Mouse (Mus musculus) hindbrain, embryonic 14.5 days (tissue): ENCODE measurements at regions not wholly inside any gene's neighbourhood (a gene's known extent, or its start where the extent isn't known, plus 50 kb on each side); places are given as distances from the start of the nearest gene placed in this dataset.

Experiments used
- ATAC-seq: fragments of 200-750 bp; cut with Nextera tagmentation; 2 replicates; pipeline ENCODE4 v1.8.0; 2017; ENCODE audit warnings: moderate number of reproducible peaks, mild to moderate bottlenecking, moderate TSS enrichment, moderate library complexity; ENCODE audit not compliant: low FRiP score
- DNase-seq: peaks from one replicate; pipeline ENCODE4 v3.0.0-alpha.2; 2015; ENCODE audit warnings: low spot score
- H3K27ac ChIP-seq: fragments of 300-500 bp; sonication (generic); 2 replicates; pipeline ENCODE4 v1.5.1; 2014; ENCODE audit warnings: mild to moderate bottlenecking, moderate library complexity
- H3K27me3 ChIP-seq: fragments of 300-500 bp; sonication (generic); 2 replicates; pipeline ENCODE4 v1.6.1; 2014; ENCODE audit warnings: mild to moderate bottlenecking, low read length, mixed read lengths; ENCODE audit not compliant: control insufficient read depth, insufficient read depth
- H3K36me3 ChIP-seq: fragments of 300-500 bp; sonication (generic); replicated peaks from 2 replicates; pipeline ENCODE4 v1.6.1; 2014; ENCODE audit not compliant: control insufficient read depth, insufficient read depth
- H3K4me1 ChIP-seq: fragments of 300-500 bp; sonication (generic); replicated peaks from 2 replicates; pipeline ENCODE4 v1.6.1; 2014; ENCODE audit warnings: antibody characterized with exemption, low read length, mixed read lengths; ENCODE audit not compliant: control insufficient read depth, insufficient read depth
- H3K4me2 ChIP-seq: fragments of 300-500 bp; sonication (generic); replicated peaks from 2 replicates; pipeline ENCODE4 v1.6.1; 2014; ENCODE audit warnings: mild to moderate bottlenecking, moderate library complexity
- H3K4me3 ChIP-seq: fragments of 300-500 bp; sonication (generic); replicated peaks from 2 replicates; pipeline ENCODE4 v1.5.1; 2014; ENCODE audit warnings: mild to moderate bottlenecking, low read length
- H3K9ac ChIP-seq: fragments of 300-500 bp; sonication (generic); 2 replicates; pipeline ENCODE4 v1.6.1; 2014
- H3K9me3 ChIP-seq: fragments of 300-500 bp; sonication (generic); 2 replicates; pipeline ENCODE4 v1.6.1; 2016; ENCODE audit warnings: low read length; ENCODE audit not compliant: control insufficient read depth
- WGBS: fragments of 180-500 bp; shearing (Covaris S2); extraction: QIAGEN DNeasy Blood & Tissue Kit; methylation state at CpG from one replicate; pipeline ENCODE4 v1.1.7; 2014; 5-methylcytosine and 5-hydroxymethylcytosine counted together

DNA sequence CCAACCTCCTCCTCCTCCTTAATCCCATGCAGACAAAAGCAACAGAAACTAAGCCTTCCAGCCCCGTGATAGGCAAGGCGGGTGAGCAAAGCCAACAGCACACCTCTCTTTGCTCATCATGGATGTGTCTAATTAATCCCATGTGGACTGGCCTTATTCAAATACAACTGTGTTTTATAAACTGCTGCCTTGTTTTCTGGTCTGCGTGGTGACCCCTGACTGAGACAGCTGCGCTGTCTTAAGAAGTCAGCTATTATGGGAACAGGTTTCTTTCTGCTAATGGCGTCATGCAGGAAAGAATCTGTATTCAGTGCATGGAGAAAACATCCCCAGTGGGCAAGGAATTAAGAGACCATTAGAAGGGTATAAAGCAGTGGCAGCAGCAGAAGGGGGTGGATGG is 161.6 kb upstream of the Kiz start:
- H3K4me3 ChIP-seq: no peak overlapping the region
- H3K9ac ChIP-seq: no peak overlapping the region
- H3K4me1 ChIP-seq: peaks cover 8% of the 10 kb centered on the region; the same call in 1 of the 2 replicates
- peak; percentile 60 for ATAC-seq
- no peak for DNase-seq
- no peaks in the 10 kb centered on the region for H3K36me3 ChIP-seq
- H3K27ac ChIP-seq: peak overlapping the region; percentile 33; the same call in 1 of the 2 replicates
- peak overlapping the region; percentile 10; the same call in 1 of the 2 replicates for H3K4me2 ChIP-seq
- 22% methylated on average over 5 of the region's 5 CpGs for WGBS
- H3K9me3 ChIP-seq: no peaks in the 10 kb centered on the region
- no peaks in the 10 kb centered on the region for H3K27me3 ChIP-seq

DNA sequence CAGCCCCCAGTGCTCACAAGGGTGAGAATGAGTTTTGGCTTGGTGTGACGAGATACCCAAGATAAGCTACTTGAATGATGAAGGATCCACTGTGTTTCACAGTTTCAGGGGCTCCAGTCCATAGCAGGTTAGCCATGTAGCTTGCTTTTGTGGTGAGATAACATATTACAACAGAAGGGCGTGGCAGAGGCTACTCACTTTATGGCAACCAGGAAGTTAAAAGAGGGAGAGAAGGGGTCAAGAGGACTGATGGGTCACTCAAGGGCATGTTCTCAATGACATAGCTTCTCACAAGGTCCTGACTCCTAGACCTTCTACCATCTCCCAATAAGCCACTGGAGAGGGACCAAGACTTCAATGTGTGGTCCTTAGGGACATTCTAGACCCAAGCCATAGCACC is 159.4 kb upstream of the Kiz start:
- Histone ChIP-seq H3K9ac (no peak overlapping the region), H3K4me3 (no peak overlapping the region), H3K4me2 (no peak overlapping the region), H3K36me3 (no peaks in the 10 kb centered on the region), H3K27me3 (no peaks in the 10 kb centered on the region), H3K9me3 (no peaks in the 10 kb centered on the region), H3K27ac (no peak overlapping the region), H3K4me1 (peaks cover 8% of the 10 kb centered on the region; the same call in 1 of the 2 replicates)
- DNase-seq (no peak), ATAC-seq (no peak)
- WGBS: 87% methylated on average over 2 of the region's 2 CpGs

DNA sequence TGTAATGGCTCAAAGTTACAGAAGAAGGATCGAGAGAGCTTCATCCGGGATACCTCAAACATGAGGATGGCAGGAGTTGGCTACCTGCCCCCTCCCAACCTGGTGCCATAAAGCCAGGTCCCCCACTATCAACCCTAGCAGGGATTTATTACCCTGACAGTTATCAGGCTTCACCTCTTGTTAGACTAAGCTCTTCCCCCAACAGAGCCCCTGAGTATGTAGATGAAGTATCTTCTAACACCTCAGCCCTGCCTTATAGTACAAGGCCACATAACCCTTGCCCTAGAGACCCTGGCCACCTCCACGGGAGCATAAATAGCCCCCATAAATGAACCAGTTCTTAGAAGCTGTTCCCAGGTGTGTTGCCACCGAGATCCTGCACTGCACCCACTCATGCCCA is 158.9 kb upstream of the Kiz start:
- no peaks in the 10 kb centered on the region for H3K36me3 ChIP-seq
- DNase-seq: no peak
- no peak overlapping the region for H3K9ac ChIP-seq
- H3K9me3 ChIP-seq: no peaks in the 10 kb centered on the region
- no peak overlapping the region for H3K4me2 ChIP-seq
- H3K27me3 ChIP-seq: no peaks in the 10 kb centered on the region
- no peak overlapping the region for H3K27ac ChIP-seq
- ATAC-seq: no peak
- H3K4me1 ChIP-seq: peaks cover 8% of the 10 kb centered on the region; the same call in 1 of the 2 replicates
- no peak overlapping the region for H3K4me3 ChIP-seq
- 93% methylated on average over 4 of the region's 4 CpGs for WGBS

DNA sequence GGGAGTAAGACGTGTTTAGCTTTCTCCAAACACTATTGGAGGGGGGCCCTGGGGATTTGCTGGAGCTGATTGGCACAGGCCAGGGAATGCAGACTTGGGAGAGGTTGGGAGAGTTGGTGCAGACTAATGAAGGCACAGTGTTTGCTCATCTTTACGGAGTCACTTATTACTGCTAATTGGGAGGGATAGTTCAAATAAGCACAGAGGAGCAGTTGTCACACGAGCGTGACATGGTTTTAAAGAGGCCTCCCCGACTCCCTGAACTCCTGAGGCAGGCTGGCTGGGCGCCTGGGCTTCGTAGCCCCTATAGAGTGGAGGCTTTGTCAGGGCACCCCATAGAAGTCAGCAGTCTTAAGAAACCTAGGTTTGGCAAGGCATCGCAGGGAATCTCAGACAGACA is 145.0 kb upstream of the Kiz start:
- WGBS: 44% methylated on average over 8 of the region's 8 CpGs
- H3K36me3 ChIP-seq: no peaks in the 10 kb centered on the region
- H3K9me3 ChIP-seq: no peaks in the 10 kb centered on the region
- ATAC-seq (peak; percentile 88), DNase-seq (no peak)
- H3K27ac ChIP-seq: 0 out of 2 replicates have a peak overlapping the region, but pooled peaks have one; percentile 32
- H3K4me2 ChIP-seq: peak overlapping the region; percentile 17; the same call in 1 of the 2 replicates
- H3K4me1 ChIP-seq: peaks cover 12% of the 10 kb centered on the region
- no peak overlapping the region for H3K4me3 ChIP-seq
- H3K9ac ChIP-seq: no peak overlapping the region
- H3K27me3 ChIP-seq: no peaks in the 10 kb centered on the region; the same call in 1 of the 2 replicates

DNA sequence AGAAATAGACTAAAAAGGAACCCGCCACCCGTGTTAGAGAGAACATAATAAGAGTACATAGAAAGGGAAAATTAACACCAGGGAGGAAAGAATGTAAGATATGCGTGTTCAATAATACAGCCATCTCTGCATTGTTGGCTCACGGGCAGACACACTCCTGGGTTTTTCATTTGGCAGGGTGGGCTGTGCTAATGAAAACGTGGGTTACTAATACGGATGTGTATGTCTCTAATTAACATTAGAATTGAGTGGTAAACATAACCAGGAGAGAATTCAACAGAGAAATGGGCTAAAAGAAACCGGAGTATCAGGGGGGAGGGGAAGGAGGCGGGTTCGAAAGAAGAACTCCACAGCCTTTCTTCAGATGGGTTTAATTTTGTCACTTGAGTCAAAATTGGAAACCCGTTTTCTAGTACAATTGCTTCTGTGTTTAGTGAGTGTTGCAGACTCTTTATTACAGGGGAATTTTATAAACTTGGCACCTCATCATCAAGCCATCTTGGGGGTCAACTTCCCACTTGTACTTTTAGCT is 134.4 kb upstream of the Kiz start:
- no peak for ATAC-seq
- H3K4me1 ChIP-seq: peaks cover 42% of the 10 kb centered on the region
- peak overlapping the region; percentile 15; the same call in 1 of the 2 replicates for H3K4me2 ChIP-seq
- 20% methylated on average over 10 of the region's 10 CpGs for WGBS
- H3K9ac ChIP-seq: peak overlapping the region; percentile 20; the same call in 1 of the 2 replicates
- H3K27ac ChIP-seq: peak overlapping the region; percentile 54; the same call in 1 of the 2 replicates
- no peak overlapping the region for H3K4me3 ChIP-seq
- no peak for DNase-seq
- peaks cover 5% of the 10 kb centered on the region; the same call in 1 of the 2 replicates for H3K9me3 ChIP-seq
- no peaks in the 10 kb centered on the region for H3K36me3 ChIP-seq
- peaks cover 3% of the 10 kb centered on the region; the same call in 1 of the 2 replicates for H3K27me3 ChIP-seq

DNA sequence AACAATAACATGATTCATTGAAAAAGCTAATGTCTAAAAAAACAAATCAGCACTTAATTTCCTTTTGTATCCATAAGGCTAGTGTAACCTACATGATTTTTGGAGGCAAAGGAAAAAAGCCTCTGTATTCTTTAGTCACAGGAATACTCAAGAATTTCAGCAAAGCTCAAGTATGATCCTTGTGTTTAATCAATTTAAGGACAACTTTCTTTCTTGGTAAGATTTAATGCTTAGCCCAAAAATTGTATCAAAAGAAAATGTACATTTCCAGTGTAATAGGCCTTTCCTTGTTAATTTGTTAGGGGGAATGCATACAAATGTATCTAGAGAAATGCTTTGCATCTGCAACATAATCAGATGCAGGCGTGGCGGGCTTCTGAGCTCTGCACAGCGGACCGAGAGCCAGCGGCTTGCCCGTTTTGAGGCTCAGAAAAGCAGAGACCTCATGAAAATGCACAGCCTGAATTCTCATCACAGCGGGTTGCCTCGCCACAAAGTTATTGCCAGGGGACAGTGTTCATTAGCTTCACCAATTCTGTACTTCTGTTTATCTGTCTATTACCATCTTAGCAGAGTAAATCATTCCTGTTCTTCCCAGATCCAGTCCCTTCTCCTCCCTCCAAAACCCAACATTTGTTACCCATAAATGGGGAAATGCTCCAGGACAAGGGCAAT is 133.2 kb upstream of the Kiz start:
- H3K9me3 ChIP-seq: no peaks in the 10 kb centered on the region
- no peak overlapping the region for H3K9ac ChIP-seq
- H3K27ac ChIP-seq: peak overlapping the region; percentile 70
- no peak overlapping the region for H3K4me3 ChIP-seq
- H3K36me3 ChIP-seq: no peaks in the 10 kb centered on the region
- H3K4me1 ChIP-seq: peaks cover 42% of the 10 kb centered on the region
- ATAC-seq: no peak
- H3K4me2 ChIP-seq: 0 out of 2 replicates have a peak overlapping the region, but pooled peaks have one; percentile 20
- peaks cover 3% of the 10 kb centered on the region; the same call in 1 of the 2 replicates for H3K27me3 ChIP-seq
- DNase-seq: no peak
- 5% methylated on average over 8 of the region's 8 CpGs for WGBS

DNA sequence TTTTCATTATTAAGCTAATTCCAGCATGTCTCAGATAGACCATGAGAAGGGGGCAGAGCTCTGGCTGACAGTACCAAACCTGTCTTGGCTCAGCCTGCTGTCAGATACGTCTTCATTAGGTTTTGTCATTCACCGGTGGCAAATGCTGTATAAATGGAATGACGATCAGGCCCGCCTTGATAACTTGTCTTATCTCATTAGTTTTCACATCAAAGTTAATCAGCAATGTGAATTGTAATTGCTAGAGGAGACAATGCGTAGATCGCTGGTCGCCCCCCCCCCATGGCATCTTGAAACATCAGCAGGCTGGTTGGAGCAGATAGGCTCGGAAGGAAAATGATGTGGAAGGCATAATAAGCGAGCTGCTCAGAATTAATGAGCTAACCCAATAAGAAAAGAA is 132.5 kb upstream of the Kiz start:
- Histone ChIP-seq H3K4me1 (peaks cover 42% of the 10 kb centered on the region), H3K27me3 (peaks cover 3% of the 10 kb centered on the region; the same call in 1 of the 2 replicates), H3K27ac (peak overlapping the region; percentile 70; the same call in 1 of the 2 replicates), H3K9me3 (no peaks in the 10 kb centered on the region), H3K36me3 (no peaks in the 10 kb centered on the region), H3K4me2 (0 out of 2 replicates have a peak overlapping the region, but pooled peaks have one; percentile 20), H3K9ac (no peak overlapping the region), H3K4me3 (no peak overlapping the region)
- DNase-seq (peak; percentile 67), ATAC-seq (peak; percentile 81)
- WGBS: 16% methylated on average over 9 of the region's 9 CpGs

DNA sequence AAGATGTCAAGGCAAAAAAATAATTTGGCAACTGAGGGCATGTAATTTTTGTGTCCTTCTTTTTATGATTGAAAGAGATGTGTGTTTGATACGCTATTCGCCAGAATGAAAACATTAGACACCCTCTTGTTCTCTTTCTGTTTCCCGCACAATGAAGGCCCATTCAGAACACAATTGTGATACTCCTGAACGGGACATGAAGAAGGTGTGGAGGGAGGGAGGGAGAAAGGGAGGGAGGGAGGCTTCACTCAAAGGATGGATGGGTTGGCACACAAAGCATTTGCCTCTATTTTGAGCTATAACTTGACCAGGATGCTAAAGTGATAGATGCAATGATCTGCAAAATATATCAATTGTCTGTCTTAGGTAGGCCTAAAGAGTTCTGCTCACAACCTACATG is 132.0 kb upstream of the Kiz start:
- Histone ChIP-seq H3K27me3 (peaks cover 3% of the 10 kb centered on the region; the same call in 1 of the 2 replicates), H3K4me1 (peaks cover 42% of the 10 kb centered on the region), H3K4me3 (no peak overlapping the region), H3K36me3 (no peaks in the 10 kb centered on the region), H3K27ac (peak overlapping the region; percentile 70), H3K4me2 (no peak overlapping the region), H3K9me3 (no peaks in the 10 kb centered on the region), H3K9ac (no peak overlapping the region)
- DNase-seq (no peak), ATAC-seq (peak; percentile 35; the same call in 1 of the 2 replicates)
- WGBS: 22% methylated on average over 4 of the region's 4 CpGs

DNA sequence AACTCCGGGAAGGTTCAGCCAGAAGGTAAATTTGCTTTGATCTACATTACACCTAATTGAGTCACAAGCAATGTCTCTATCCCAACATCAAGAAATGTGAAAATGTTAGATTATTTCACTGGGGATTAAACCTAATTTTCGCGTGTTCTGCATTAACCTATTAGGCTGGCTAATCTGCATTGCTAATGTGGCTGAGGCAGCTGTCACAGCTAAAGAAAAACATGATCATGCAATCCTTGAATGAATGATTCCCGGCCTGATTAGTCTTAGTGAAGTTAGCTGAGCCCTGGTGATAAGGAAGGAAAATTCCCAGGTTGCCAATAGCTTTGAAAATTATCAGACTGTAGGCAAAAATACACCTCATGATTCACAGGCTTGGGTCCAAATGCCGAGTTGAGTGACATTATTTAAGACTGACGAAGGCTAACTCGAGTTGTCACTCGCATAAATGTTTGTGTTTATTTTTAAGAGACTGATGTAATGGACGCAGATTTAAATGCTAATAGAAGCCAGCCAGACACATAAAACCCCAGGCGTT is 131.5 kb upstream of the Kiz start:
- H3K4me3 ChIP-seq: no peak overlapping the region
- DNase-seq: peak; percentile 57
- H3K36me3 ChIP-seq: no peaks in the 10 kb centered on the region
- H3K27ac ChIP-seq: peak overlapping the region; percentile 70
- peaks cover 3% of the 10 kb centered on the region; the same call in 1 of the 2 replicates for H3K27me3 ChIP-seq
- peaks cover 42% of the 10 kb centered on the region for H3K4me1 ChIP-seq
- no peak overlapping the region for H3K9ac ChIP-seq
- H3K4me2 ChIP-seq: no peak overlapping the region
- ATAC-seq: peak; percentile 63; the same call in 1 of the 2 replicates
- 34% methylated on average over 10 of the region's 10 CpGs for WGBS
- H3K9me3 ChIP-seq: no peaks in the 10 kb centered on the region
